Mouse (Mus musculus): ENCODE data around the gene Tas2r118.

The Tas2r118 gene

GRCm38 (mm10) chr6:23969960-23970359, at the start of gene Tas2r118:
Gene Tas2r118 (minus strand): TSS chr6:23970060.
- no peak for DNase-seq

GRCm38 (mm10) chr6:24018320-24018719, 48.5 kb upstream of the Tas2r118 start:
- no peak for DNase-seq

- DNase-seq: peak; percentile 13
Observed at GRCm38 (mm10) chr6:23993276-23993675, 23.4 kb upstream of the Tas2r118 start.

GRCm38 (mm10) chr6:23990687-23991387, 21.0 kb upstream of the Tas2r118 start:
- DNase-seq: no peak

- DNase-seq: no peak
Observed at GRCm38 (mm10) chr6:23986293-23986692, 16.4 kb upstream of the Tas2r118 start.

GRCm38 (mm10) chr6:23966980-23967379, 2.9 kb downstream of the Tas2r118 start:
- DNase-seq: peak; percentile 41

- DNase-seq: no peak
Observed at GRCm38 (mm10) chr6:23965925-23966324, 3.9 kb downstream of the Tas2r118 start.

- no peak for DNase-seq
Observed at GRCm38 (mm10) chr6:23963741-23964140, 6.1 kb downstream of the Tas2r118 start.

GRCm38 (mm10) chr6:23940776-23941175, 29.1 kb downstream of the Tas2r118 start:
- DNase-seq: no peak

GRCm38 (mm10) chr6:23938575-23939488, 31.0 kb downstream of the Tas2r118 start:
- DNase-seq: no peak

GRCm38 (mm10) chr6:23936414-23936813, 33.4 kb downstream of the Tas2r118 start:
- DNase-seq: no peak

- no peak for DNase-seq
Observed at GRCm38 (mm10) chr6:23923806-23924205, 46.1 kb downstream of the Tas2r118 start.
